Mouse (Mus musculus) embryonic facial prominence, embryonic 12.5 days (tissue): ENCODE results near the gene Celf1. TPM values are rescaled to one million over a fixed set of nuclear protein-coding genes. Genes with fewer than 3 reads are reported as not detected.

ENCODE experiments used
- ATAC-seq: fragments of 200-750 bp; cut with Nextera tagmentation; 2 replicates; pipeline ENCODE4 v1.8.0; 2017; ENCODE audit not compliant: insufficient number of reproducible peaks, insufficient read depth, low FRiP score, low TSS enrichment
- H3K27ac ChIP-seq: fragments of 300-500 bp; sonication (generic); 2 replicates; pipeline ENCODE4 v1.5.1; 2016; ENCODE audit warnings: mild to moderate bottlenecking
- H3K27me3 ChIP-seq: fragments of 300-500 bp; sonication (generic); 2 replicates; pipeline ENCODE4 v1.6.1; 2016; ENCODE audit warnings: mild to moderate bottlenecking, moderate library complexity
- H3K36me3 ChIP-seq: fragments of 300-500 bp; sonication (generic); 2 replicates; pipeline ENCODE4 v1.6.1; 2016; ENCODE audit warnings: mild to moderate bottlenecking
- H3K4me1 ChIP-seq: fragments of 300-500 bp; sonication (generic); 2 replicates; pipeline ENCODE4 v1.6.1; 2016
- H3K4me2 ChIP-seq: fragments of 300-500 bp; sonication (generic); replicated peaks from 2 replicates; pipeline ENCODE4 v1.6.1; 2016; ENCODE audit warnings: mild to moderate bottlenecking, moderate library complexity
- H3K4me3 ChIP-seq: fragments of 300-500 bp; sonication (generic); 2 replicates; pipeline ENCODE4 v1.5.1; 2016; ENCODE audit warnings: mild to moderate bottlenecking
- H3K9ac ChIP-seq: fragments of 300-500 bp; sonication (generic); 2 replicates; pipeline ENCODE4 v1.6.1; 2016; ENCODE audit warnings: mild to moderate bottlenecking, moderate library complexity
- H3K9me3 ChIP-seq: fragments of 300-500 bp; sonication (generic); 2 replicates; pipeline ENCODE4 v1.6.1; 2016; ENCODE audit warnings: mild to moderate bottlenecking, moderate library complexity
- WGBS: fragments of 180-500 bp; shearing (Covaris S2); methylation state at CpG from one replicate; pipeline ENCODE4 v1.1.7; 2016; 5-methylcytosine and 5-hydroxymethylcytosine counted together
- polyA plus RNA-seq: library from polyadenylated mRNA; unstranded; fragments of >200 nt; fragmentation: Nextera tagmentation; extraction: Ambion mirVana; gene quantifications from 2 replicates; pipeline ENCODE4 v1.2.1, GENCODE M21; 2016

The Celf1 gene
- polyA plus RNA-seq, 1 experiment from 2014 or later, result 116 TPM

DNA sequence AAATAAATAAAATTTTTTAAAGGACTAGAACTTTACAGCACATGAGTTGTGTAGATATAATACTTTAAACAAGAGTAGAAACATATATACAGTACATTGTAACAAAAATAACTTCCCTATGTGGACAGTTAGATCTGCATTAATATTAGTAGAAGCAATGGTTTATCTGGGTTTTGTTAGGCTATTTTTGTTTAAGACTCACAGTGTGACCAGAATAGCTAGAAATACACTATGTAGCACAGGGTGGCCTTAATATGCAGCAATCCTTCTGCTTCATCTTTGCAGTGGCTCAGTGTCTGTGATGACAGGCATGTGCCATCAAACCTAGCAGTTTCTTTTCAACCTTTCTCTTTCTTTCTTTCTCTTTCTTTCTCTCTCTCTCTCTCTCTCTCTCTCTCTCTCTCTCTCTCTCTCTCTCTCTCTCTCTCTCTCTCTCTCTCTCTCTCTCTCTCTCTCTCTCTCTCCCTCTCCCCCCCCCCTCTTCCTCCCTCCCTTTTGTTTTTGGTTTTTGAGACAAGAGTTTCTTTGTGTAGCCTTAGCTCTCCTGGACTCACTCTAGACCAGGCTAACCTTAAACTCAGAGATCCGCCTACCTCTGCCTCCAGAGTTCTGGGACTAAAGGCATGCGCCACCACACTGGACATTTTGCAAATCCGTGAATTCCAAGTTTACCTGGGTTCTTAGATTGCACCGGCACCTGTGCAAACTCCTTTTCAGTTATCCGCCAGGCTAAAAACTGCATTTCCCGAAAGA lies 113.2 kb downstream of the Celf1 start:
- Histone ChIP-seq H3K4me2 (peak overlapping the region; percentile 52), H3K4me3 (peak overlapping the region; percentile 92), H3K4me1 (peaks cover 11% of the 10 kb centered on the region), H3K9ac (peak overlapping the region; percentile 87), H3K27me3 (no peaks in the 10 kb centered on the region), H3K36me3 (peaks cover 37% of the 10 kb centered on the region), H3K9me3 (no peaks in the 10 kb centered on the region), H3K27ac (no peak overlapping the region)
- under 1% methylated on average over 6 of the region's 6 CpGs for WGBS
- ATAC-seq, result peak; percentile 78

DNA sequence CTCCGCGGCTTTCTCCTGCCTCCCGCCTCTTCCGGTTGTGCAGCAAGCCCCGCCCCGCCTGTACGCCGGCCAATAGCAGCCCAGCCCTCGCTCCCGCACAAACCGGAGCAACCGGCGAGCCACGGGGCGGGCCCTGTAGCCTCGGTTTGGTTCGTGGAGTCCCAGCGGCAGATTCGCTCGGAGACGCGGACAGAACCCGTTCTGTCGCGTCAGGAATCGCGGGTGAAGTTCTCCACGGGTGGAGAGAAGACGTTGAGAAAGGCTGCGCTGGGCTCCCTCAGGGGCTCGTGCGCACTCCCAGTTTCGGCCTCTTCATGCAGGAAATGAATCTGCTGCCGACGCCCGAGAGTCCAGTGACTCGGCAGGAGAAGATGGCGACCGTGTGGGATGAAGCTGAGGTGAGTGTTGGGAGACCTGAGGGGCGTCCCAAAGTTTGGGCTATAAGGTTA lies 113.8 kb downstream of the Celf1 start, which contains the start of gene Psmc3:
TSS of gene Psmc3 (plus strand) at position 76 of the 449 bp plus-strand sequence.
- under 1% methylated on average over 40 of the region's 40 CpGs for WGBS
- H3K9ac ChIP-seq, result peak within 1 kb of the TSS; percentile 87
- H3K4me3 ChIP-seq, result peak within 1 kb of the TSS; percentile 92
- H3K27ac ChIP-seq, result peak within 1 kb of the TSS; percentile 83
- H3K27me3 ChIP-seq, result no peaks in the 10 kb centered on the region
- peak; percentile 97 for ATAC-seq
- peaks cover 11% of the 10 kb centered on the region for H3K4me1 ChIP-seq
- H3K4me2 ChIP-seq, result peak within 1 kb of the TSS; percentile 95
- no peaks in the 10 kb centered on the region for H3K9me3 ChIP-seq
- H3K36me3 ChIP-seq, result peaks cover 43% of the 10 kb centered on the region

DNA sequence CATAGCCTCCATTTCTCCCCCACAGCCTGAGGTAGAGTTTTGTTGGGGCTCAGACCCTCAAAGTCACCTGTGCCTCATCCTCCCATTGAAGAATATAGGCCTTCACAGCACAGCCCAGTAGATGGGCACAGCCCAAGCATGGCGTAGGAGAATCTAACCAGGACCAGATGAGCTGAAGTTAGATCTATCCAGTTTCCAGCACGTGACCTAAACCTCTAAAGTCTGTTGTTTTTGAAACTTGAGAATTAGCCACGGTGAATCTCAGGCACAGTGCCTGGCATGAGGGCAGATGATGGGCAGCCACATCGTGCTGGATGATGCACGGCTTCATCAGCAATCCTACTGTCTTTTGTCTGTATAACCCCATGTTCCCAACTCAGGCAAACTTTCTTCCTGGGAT lies 118.3 kb downstream of the Celf1 start:
- Histone ChIP-seq H3K4me2 (no peak overlapping the region), H3K4me1 (peaks cover 11% of the 10 kb centered on the region), H3K36me3 (peaks cover 76% of the 10 kb centered on the region), H3K27ac (no peak overlapping the region), H3K4me3 (no peak overlapping the region), H3K9ac (no peak overlapping the region), H3K9me3 (no peaks in the 10 kb centered on the region), H3K27me3 (no peaks in the 10 kb centered on the region)
- 59% methylated on average over 5 of the region's 5 CpGs for WGBS
- ATAC-seq, result no peak

DNA sequence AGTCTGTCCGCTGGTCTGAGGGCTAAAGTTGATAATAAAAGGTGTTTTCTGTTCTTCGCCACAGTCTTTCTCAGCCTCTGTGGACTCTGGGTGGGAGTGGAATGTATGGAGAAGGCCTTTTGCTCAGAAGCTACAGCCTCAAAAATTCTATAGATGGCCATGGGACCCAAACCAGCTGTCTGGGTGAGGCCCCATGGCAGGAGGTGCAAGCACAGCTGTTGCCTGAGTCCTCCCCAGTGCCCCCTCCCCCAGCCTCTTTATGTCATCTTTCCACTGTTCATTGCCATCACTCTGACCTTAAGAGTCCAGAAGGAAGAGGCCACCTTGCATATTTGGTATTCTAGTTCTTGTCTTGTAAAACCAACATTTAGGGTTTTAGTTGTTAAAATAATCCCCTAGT lies 119.2 kb downstream of the Celf1 start:
- peaks cover 11% of the 10 kb centered on the region for H3K4me1 ChIP-seq
- H3K4me3 ChIP-seq, result no peak overlapping the region
- H3K27me3 ChIP-seq, result no peaks in the 10 kb centered on the region
- H3K27ac ChIP-seq, result no peak overlapping the region
- H3K36me3 ChIP-seq, result peaks cover 86% of the 10 kb centered on the region
- no peak overlapping the region for H3K4me2 ChIP-seq
- no peaks in the 10 kb centered on the region for H3K9me3 ChIP-seq
- no peak for ATAC-seq
- 82% methylated on average over 2 of the region's 2 CpGs for WGBS
- H3K9ac ChIP-seq, result no peak overlapping the region

DNA sequence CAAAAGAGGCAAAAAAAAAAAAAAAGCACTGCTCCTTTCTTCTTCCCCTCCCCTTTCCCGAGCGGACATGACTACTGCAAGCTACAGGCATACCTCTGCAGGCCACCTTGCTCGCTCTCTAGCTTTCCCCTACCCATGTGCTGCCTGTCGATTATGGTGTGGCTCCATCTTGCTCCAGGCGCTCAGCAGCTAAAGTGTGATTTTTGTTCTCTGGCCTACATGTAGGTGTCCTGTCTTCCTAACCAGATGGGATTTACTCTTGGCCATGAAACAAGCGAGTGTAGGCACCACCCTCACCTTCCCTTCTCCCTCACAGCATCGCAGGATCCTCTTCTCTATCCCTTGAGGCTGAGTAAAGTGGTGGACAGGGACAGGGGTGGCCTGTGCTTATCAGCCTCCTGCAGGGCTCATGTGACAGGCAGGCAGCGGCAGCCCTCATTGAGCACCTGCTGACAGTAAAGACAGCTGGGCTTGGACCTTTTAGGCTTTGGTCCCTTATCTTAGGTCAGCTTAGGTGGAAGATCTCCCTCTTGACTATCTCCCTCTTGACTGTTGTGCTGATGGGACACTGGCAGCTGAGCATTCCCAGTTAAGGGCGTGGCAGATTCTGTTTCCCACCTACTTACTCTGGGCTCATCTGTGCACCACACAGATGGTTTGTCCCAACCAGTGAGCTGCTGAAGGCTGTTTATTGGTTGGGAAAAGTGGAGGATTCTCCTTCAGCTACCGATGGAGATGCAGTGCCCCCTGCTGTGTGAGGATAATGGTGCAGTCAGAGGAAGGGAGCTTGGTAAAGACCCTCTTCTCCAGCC lies 120.6 kb downstream of the Celf1 start:
- no peak overlapping the region for H3K4me3 ChIP-seq
- no peak overlapping the region for H3K4me2 ChIP-seq
- no peaks in the 10 kb centered on the region for H3K4me1 ChIP-seq
- peaks cover 88% of the 10 kb centered on the region for H3K36me3 ChIP-seq
- H3K9me3 ChIP-seq, result no peaks in the 10 kb centered on the region
- H3K9ac ChIP-seq, result no peak overlapping the region
- H3K27ac ChIP-seq, result no peak overlapping the region
- no peaks in the 10 kb centered on the region for H3K27me3 ChIP-seq
- peak; percentile 25; the same call in 1 of the 2 replicates for ATAC-seq
- WGBS, result 77% methylated on average over 10 of the region's 10 CpGs

DNA sequence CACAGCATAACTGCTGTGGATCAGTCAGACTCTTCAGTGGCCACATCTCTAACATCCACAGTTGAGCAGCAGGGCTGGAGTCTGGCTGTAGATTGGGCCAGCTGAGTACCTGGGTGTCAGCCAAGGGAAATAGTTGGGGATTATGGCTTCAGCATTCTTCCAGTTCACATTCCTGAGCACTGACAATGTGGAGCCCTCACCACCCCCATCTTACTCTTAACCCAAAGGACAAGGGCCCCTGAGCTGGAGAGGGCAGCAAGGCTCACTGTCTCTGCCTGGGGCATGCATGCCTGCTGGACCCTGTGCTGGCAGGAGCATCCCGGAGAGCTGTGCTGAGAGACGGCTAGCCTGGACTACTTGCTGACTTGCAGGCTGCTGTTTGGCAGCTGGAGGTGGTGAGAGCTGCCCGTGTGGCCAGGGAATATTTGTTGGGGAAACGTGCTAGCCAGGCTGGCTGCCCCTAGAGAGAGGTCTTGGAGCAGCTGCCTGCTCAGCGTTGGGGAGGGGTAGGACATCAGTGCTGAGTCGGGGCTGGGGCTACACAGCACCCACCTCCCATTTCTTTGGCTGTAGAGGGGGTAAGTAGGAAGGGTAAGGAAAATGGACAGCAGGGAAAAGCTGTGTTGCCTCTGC lies 121.8 kb downstream of the Celf1 start:
- ATAC-seq, result no peak
- H3K4me3 ChIP-seq, result no peak overlapping the region
- WGBS, result 83% methylated on average over 6 of the region's 6 CpGs
- H3K4me1 ChIP-seq, result no peaks in the 10 kb centered on the region
- no peak overlapping the region for H3K9ac ChIP-seq
- H3K36me3 ChIP-seq, result peaks cover 85% of the 10 kb centered on the region
- H3K9me3 ChIP-seq, result no peaks in the 10 kb centered on the region
- H3K27ac ChIP-seq, result 0 out of 2 replicates have a peak overlapping the region, but pooled peaks have one; percentile 17
- no peaks in the 10 kb centered on the region for H3K27me3 ChIP-seq
- no peak overlapping the region for H3K4me2 ChIP-seq

DNA sequence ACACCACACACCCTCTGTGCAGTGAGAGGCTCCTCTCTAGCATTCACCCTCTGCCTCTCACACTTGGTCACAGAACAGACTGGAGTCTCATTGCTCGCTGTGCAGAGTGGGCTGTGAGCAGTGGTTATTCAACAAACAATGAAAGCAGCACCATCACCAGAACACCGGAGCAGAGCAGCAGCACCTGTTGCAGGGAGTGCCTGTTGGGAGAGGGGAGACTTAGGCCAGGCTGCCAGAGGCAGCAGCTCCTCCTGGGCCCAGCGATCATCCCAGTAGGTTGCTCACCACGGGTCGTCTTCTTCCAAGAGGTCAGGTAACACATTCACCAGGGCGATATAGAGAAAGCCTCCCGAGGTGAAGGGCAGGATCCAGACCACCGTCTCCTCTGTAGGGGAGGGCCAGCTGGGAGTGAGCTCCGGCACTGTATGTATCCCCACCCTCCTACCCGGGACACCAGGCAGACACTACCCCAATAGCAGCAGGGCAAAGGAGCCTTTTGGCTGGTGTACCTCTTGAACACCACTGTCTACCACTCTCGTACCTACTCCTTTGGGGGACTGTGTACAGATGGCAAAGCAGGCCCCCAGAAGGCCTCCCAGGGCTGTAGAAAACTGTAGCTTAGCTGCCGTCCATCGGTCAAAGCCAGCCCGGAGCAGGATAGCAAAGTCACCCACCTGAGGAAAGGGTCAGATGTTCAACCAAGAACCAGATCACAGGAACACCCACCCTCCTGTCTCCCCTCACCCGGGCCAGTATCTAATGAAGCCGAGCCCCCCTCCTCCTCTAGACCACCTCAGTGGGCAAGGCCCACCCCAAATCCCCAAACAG lies 122.8 kb downstream of the Celf1 start:
- Histone ChIP-seq H3K4me2 (no peak overlapping the region), H3K36me3 (peaks cover 79% of the 10 kb centered on the region), H3K9me3 (no peaks in the 10 kb centered on the region), H3K27ac (no peak overlapping the region), H3K27me3 (no peaks in the 10 kb centered on the region), H3K4me3 (no peak overlapping the region), H3K4me1 (no peaks in the 10 kb centered on the region), H3K9ac (no peak overlapping the region)
- WGBS, result 90% methylated on average over 16 of the region's 16 CpGs
- ATAC-seq, result no peak

DNA sequence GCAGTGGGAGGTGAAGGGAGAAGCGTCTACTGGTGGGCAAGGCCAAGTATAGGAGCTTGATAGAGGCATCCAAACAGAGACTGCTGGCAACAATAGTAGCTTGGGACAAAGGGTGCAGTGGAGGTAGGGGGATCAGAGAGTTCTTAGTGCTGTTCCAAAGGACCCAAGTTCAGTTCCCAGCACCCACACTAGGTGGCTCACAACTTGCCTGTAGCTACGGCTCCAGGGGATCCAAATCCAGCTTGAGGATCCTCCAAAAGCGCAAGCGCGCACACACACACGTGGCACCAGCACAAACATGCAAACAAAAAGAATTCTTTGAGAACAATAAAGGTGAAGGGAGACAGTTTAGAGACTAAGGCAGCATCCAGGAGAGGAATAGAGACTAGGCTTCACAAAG lies 124.0 kb downstream of the Celf1 start:
- Histone ChIP-seq H3K4me2 (no peak overlapping the region), H3K9ac (no peak overlapping the region), H3K27ac (no peak overlapping the region), H3K4me3 (no peak overlapping the region), H3K9me3 (no peaks in the 10 kb centered on the region), H3K27me3 (no peaks in the 10 kb centered on the region), H3K4me1 (peaks cover 9% of the 10 kb centered on the region), H3K36me3 (peaks cover 67% of the 10 kb centered on the region)
- ATAC-seq, result no peak
- WGBS, result 82% methylated on average over 6 of the region's 6 CpGs

DNA sequence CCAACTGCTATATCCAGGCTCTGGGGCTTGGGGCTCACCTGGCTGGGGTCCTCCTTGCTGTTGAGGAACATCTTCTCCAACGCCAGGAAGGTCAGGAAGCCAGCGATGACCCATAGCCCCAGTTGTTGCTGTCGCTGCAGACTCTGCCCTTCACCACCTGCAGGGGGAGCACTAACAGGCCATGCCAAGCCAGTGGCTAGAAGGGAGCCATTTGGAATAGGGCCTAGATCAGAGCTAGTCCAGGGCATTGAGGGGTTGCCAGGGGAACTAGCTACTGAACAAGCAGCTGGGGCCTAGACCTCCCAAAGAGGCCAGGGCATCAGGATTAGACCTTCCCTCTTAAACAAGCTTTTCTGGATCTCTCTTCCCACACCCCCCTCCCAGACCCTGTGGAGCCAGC lies 125.4 kb downstream of the Celf1 start:
- H3K9me3 ChIP-seq, result no peaks in the 10 kb centered on the region
- no peak overlapping the region for H3K9ac ChIP-seq
- ATAC-seq, result no peak
- H3K4me3 ChIP-seq, result no peak overlapping the region
- H3K4me1 ChIP-seq, result peaks cover 15% of the 10 kb centered on the region
- 45% methylated on average over 3 of the region's 3 CpGs for WGBS
- H3K36me3 ChIP-seq, result peaks cover 56% of the 10 kb centered on the region
- H3K27ac ChIP-seq, result no peak overlapping the region
- no peak overlapping the region for H3K4me2 ChIP-seq
- H3K27me3 ChIP-seq, result no peaks in the 10 kb centered on the region

DNA sequence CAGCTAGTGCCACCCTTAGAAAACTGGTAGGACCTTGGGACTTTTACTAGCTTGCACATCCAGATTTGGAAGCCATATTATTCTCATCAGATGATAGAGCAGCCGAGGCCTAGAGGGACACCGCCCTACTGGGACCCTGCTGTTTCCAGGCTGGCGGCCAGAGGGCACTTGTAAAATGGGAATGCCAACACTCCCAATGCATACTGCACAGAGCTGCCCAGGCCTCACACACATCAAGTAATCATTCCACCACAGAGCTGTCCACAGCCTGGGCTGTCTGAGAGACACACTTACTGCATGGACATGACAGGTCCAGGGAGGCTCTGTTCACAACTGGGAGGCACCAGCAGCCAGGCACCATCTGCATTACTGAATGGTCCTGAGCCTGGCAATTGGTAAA lies 126.3 kb downstream of the Celf1 start:
- H3K27me3 ChIP-seq, result no peaks in the 10 kb centered on the region
- no peak overlapping the region for H3K4me3 ChIP-seq
- WGBS, result 84% methylated on average over 3 of the region's 3 CpGs
- no peak overlapping the region for H3K9ac ChIP-seq
- peaks cover 52% of the 10 kb centered on the region for H3K36me3 ChIP-seq
- no peak for ATAC-seq
- no peak overlapping the region for H3K4me2 ChIP-seq
- H3K27ac ChIP-seq, result no peak overlapping the region
- peaks cover 15% of the 10 kb centered on the region for H3K4me1 ChIP-seq
- H3K9me3 ChIP-seq, result no peaks in the 10 kb centered on the region
